Mouse (Mus musculus): ENCODE results near the gene Cisd1.
"Not testable (repeated sequence)": the region's sequence is repeated elsewhere in the genome, so short reads cannot be mapped to it uniquely, and the experiment has no call there.

Cisd1 gene

DNA sequence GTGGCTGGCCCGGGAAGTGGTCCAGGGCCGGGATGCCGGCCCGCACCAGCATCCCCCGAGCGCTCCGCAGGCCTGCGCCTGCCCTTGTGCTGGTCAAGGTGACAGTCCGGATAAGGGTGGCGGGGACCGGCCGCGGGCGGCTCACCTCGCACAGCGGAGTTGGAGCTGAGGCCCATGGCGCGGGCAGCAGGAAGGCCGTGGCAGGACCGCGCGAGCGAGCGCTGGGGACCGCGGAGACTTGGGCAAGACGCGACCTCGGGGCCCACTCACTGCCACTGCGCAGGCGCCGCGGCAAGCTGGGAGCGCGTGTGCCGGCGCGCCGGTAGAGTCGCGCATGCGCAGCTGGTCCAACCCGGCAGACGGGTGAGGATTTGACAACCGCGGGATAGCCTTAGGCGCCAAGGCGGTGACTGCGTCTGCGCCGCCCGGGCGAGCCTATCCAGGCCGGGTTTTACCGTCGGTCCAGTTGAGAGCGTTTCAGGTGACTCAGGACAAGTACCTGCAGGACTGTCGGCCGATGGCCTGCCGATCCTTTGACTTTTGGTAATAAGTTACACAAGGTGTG, at the start of gene Cisd1:
TSS of gene Cisd1 (minus strand) at position 376 of the 565 bp plus-strand sequence.
- DNase-seq (ENCODE audit: low spot score in 2 of 2), result peak; percentile 82 to 88

DNA sequence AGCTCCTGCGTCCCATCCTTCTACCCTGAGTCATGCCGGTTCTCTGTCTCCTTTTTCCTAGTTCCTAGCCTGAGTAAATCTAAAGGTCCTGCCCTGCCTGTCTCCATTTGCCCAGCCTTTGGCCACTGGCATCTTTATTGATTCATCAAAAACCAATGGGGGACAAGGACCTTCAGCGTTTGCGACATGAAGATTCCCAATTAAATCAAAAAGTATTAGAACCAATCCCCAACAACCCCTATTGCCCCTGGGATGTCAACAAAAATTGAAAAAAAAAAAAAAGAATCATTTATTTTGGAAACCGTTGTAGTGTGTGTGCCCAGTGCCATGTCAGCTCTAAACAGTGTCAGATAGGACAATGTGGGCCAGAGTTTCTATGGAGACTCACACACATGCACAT, 44.6 kb upstream of the Cisd1 start:
- no peak for DNase-seq (ENCODE audit: low spot score in 2 of 2)

DNA sequence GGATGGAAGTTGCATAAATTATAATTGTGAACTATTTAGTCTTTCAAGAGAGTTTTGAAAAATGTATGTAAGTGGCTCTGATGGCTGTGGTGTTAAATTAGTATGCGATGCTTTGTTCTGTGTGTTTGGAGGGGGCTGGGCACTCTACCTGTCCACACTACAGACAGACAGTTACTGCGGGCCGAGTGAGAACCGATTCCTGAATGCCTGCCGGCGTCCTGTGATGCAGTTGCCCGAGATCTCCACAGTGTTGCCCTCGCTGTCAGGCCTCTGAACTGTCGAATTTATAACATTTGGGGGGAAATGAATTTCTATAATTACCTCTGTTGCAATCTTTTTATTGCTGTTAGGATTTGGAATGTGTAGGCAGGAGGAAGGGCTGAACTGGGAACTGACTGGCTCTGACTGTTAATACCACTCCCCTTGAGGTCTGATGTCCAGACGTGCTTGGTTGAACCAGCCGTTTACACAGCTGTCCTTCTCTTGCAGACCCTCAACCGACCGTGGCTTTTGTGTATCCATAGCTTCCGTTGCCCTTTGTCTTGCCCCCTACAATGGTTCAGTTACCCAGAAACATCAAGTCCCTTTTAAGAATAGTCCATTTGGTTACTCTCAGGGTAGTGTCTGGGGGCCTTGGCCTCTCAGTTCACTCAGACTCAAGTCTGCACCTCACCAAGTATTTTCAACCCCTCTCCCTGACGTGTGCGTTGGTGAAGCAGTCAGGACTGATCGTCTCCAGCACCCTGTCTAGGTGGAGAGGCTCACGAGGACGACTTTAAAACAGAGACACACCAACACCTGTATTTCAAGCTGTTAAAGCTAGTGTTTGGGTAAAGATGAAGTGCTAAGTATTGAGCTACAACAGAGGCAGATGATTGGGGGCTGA, 39.6 kb upstream of the Cisd1 start:
- DNase-seq (ENCODE audit: low spot score in 2 of 2), result no peak

DNA sequence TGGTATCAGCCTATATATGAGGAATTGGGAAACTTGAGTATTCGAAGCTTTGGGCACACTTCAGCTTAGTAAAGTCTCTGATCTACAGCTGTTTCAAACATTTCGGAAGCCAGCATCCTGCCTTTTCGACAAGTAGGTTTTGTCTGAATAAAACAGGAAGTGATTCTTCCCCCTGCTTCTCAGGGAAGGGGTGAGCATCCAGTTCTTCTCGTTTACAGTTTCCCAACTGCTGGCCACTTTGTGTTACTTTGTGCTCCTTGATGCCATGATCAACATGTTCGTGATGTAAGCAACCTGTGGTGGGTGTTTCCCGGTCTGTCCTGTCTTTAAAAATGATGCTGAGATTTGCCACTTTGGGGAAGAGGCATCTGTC, 38.8 kb upstream of the Cisd1 start:
- not testable (repeated sequence) for DNase-seq (ENCODE audit: low spot score in 2 of 2)

DNA sequence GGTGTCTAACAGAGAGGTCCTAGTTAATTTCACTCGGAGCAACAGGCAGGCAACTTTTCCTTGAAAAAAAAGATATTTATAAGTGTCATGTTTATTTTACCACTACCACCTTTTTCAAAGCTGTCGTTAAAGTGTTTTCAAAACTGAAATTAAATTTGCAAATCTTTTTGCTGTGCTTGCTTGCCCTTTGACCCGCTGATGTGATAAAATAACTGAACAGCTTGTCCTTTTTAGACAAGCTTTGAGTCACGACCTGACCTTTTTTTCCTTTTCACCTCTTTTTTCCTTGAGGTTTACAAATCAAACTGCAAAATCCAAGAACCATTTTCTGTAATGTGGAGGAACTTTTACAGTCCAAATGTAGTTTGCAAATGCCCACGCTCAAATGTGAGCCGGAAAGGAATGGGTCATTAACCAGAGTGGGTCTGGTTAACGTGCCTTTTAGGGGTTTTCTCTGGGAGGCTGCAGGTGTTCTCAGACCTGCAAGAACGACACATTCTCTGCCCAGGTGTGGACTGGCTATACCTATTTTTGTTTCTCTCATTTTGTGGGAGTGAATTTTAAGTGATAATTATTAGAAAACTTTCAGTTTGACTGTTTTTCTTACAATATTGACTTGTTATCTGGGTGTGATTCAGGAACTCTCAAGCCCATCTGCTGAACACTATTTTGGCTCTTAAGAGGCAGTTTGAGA, 38.3 kb upstream of the Cisd1 start:
- DNase-seq (ENCODE audit: low spot score in 2 of 2), result no peak

DNA sequence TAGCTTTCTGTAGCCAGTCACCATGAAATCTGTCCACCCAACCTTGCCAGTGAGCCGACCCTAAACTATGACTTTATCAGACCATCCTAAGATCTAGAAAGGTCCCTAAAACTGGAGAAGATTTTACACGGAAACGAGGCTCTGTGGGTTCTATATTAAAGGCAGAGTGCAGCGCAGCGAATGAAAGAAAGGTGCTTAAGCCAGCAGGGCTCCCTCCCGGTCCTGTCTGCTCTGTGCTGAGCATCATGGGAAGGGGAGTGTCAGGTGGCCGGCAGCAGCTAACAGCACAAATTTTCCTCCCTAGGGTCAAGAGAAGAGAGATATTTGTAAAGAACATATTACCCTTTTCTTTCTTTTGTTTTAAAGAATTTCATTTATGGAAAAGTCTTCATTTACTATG, 37.4 kb upstream of the Cisd1 start:
- no peak for DNase-seq (ENCODE audit: low spot score in 2 of 2)

DNA sequence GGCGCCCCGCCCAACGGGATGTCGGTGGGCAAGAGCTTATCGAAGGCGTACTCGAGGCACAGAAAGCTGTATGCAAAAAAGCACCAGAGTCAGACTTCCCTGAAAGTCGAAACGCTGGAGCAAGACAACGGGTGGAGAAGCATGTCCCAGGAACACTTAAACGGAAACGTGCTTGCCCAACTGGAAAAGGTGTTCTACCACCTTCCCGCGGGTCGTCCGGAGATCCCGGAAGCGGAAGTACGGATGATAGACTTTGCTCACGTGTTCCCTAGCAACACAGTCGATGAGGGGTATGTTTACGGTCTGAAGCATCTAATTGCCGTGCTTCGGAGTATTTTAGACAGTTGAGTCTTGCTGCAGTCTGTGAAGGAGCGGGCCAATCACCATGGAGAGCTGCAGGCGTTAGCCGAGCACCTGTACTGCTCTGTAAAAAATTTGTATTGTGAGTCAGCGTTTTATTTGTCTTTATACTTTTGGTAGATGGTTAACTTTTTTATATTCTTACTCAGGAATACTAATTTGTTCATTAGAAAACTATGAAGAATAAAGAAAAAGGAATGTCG, 36.8 kb upstream of the Cisd1 start:
- DNase-seq (ENCODE audit: low spot score in 2 of 2), result no peak

DNA sequence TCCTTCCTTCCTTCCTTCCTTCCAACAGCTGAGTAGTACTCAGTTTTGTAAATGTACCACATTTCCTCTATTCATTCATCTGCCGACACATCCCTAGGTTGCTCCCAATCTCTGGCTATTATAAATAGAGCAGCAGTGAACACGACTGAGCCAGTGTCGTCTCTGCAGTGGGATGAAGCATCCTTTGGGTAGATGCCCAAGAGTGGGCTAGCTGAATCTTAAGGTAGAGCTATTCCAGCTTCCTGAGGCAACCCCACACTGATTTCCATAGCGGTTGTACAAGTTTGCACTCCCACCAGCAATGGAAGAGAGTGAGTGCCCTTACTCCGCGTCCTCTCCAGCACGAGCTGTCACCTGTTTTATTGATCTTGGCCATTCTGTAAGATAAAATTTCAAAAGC, 35.7 kb upstream of the Cisd1 start:
- DNase-seq (ENCODE audit: low spot score in 2 of 2), result no peak

DNA sequence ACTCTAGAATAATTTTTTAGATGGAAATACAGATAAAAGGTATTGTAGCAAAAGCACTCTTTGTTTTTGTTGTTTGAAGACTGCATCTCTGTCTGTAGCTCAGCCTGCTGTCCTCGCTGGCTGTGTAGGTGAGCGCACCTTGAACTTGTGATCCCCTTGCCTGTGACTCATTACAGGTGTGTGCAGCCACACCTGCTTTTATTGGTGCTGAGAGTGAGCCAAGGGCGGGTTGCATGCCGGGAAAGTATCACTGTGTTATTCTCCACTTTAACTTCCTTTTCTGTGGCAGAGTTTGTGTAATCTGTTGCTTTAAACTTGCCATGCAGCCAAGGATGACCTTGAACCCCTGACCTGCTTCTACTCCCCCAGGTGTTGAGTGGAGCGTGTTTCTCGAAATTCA, 31.3 kb upstream of the Cisd1 start:
- no peak for DNase-seq (ENCODE audit: low spot score in 2 of 2)

DNA sequence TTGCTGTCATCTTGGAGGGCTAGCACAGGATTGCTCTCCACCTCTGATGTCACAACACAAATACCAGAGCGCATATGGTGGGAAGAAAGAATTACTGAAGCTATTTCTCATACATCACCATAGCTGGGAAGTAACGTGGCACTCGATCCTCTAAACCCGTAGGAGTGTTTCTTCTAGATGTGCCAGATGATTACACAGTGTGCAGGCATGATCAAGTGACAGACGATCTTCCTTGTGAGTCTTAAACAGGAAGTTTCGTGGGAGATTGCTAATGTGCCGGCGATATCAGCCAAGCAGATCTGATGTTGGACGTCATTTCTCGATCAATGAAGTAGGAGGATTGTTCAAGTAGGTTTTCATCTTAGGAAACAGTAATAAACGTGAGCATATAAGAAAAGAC, 29.0 kb upstream of the Cisd1 start:
- no peak for DNase-seq (ENCODE audit: low spot score in 2 of 2)

DNA sequence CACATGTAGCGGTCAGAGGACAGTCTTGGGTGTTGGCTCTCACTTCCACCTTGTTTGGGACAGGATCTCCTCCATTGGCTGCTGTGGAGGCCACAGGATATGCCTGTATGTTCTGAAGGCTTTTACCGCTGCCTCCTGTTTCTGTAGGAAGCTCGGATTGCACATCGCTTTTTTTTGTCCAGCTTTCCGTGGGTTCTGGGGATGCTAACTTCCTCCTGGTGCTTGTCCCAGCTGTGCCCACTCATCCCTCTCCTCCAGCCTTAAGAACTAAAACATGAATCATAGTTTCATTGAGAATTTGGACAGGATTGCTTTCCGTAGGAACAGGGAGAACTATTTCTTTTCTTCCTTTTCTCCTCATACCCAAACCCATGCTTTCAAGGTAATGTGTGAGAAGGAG, 27.1 kb upstream of the Cisd1 start:
- DNase-seq (ENCODE audit: low spot score in 2 of 2), result peak in 1 of 2 experiments; percentile 24

DNA sequence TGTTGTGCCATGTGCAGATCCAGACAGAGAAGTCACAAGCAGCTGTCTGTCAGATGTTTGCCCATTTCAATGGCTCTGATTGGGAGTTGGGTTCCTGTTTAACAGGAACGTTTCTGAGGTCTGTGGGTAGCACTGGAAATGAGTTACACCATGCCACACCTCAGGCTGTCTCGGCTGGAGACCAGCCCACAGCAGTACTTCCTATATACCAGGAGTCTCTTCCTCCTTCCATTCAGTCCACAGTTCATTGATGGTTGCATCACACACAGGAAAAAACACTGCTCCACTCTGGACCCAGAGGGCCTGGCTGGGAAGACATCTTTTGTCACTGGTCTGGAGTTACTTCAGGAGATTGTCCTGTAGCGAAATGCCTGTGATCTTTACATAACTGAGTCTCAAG, 24.7 kb upstream of the Cisd1 start:
- DNase-seq (ENCODE audit: low spot score in 2 of 2), result no peak

DNA sequence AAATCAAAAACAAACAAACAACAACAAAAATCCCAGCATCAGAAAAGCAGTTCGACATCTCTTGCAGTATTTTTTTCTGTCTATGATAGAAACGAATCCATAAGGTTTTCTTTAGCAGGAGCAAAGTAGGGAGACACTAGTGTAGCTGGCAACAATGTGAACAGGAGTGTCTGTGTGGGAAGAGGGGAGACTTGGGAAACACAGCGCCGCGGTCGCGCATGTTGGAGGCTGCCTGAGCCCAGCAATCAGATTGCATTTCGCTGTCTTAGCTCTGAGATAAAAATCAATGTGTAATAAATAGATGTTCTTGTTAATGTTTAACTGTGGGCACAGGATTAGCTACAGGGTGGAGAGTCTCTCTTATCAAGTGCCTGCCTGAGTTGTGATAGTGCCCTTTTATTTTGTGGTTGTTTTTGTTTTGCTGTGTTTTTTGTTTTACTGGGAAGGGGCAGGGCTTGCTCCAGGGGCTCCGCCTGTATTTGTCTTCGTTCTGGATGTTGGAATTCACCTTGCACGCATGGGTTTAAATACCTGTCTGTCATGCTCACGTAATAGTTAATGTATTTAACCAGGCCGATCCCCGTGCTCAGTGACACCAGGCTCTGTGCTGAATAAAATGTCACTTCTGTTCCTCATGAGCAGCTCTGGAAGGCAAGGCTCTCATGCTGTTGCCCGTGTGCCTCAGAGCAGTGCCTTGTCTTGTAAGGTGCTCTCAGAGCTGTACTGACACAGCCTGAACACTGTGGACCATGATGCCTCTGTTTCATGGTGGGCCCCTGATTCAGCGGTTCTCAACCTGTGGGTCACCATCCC, 23.6 kb upstream of the Cisd1 start:
- DNase-seq (ENCODE audit: low spot score in 2 of 2), result no peak

DNA sequence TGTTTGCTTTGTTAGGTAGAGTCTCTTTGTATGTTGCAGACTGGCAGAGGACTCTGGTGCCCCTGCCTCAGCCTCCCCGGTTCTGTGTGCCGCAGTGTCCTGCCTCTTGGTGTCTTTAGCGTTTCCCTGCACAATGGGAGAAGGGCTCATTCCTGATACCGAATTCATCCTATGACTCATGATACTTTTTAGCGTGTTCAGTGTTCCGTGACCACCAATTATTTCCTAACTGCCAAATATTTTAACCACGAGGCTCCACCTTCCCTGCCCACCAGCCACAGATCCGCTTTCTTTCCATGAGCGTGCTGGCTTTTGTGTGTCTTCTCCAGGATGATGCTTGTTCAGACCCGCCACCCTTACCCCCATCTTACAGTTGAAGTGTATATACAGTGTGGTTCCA, 19.1 kb upstream of the Cisd1 start:
- no peak for DNase-seq (ENCODE audit: low spot score in 2 of 2)

DNA sequence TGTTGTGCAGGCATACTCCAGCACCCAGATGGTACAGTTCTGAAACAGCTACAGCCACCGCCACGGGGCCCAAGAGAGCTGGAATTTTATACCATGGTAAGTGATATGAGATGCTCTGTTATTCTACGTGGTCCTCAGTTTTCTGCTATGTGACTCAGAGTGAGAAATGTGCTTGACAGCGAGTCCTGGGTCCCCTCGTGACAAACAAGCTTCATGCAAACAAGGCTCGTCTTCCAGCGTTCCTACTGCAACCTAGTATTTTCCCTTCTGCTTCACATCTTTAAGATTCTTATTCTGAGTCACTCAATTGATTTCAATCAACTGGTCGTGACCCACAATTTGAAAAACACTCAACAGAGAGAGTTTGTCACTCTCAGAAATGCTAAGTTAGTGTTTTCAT, 18.7 kb upstream of the Cisd1 start:
- no peak for DNase-seq (ENCODE audit: low spot score in 2 of 2)

DNA sequence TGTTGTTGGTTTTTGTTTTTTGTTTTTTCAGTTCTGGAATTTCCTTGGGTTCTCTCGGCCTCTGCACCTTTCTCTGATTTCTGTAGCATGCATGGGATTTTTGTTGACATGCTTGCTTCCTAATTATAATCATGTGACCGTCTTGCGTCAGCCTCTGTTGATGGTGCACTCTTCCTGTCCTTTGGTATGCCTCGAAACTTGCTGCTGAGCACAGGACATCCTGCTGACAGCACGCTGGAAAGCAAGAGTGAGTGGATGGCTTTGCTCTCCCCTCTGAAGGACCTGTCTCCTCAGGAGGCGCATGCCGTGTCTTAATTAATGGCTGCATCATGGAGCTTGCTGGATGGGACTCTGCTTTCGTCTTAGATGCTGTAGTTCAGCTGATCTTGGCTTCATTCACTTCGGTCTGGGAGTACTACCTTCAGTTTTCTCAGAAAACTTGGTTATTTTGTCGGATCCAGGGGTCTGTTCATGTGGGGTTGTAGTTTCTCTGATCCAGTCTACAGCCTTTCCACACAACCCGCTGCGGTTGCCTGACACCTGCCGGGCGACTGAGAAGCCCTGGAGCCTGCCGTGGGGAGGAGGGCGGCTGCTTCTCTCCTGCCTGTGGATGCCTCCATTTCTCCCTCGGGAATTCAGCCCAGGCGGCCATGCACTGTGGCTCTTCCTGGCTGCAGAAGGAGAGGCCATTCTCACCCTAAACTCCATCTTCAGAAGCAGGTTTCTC, 17.2 kb upstream of the Cisd1 start:
- DNase-seq (ENCODE audit: low spot score in 2 of 2), result no peak

DNA sequence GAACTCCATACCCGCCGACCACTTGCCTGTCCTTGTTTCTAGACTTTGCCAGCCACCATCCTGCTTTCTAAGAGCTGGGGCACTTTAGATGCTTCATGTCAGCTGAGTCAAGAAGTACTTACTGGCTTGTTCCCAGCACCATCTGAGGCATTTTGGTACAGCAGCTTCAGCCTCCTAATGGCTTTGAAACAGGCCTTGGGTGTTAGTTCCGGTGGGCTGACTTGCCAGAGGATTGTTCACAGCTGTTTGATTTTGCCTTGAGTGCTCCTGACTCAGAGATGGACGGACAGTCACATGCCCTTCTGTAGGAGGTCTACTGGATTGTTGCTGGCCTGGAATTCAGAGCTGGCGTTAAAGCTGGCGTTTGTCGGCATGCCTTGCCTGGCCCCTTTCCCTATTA, 16.3 kb upstream of the Cisd1 start:
- DNase-seq (ENCODE audit: low spot score in 2 of 2), result no peak

DNA sequence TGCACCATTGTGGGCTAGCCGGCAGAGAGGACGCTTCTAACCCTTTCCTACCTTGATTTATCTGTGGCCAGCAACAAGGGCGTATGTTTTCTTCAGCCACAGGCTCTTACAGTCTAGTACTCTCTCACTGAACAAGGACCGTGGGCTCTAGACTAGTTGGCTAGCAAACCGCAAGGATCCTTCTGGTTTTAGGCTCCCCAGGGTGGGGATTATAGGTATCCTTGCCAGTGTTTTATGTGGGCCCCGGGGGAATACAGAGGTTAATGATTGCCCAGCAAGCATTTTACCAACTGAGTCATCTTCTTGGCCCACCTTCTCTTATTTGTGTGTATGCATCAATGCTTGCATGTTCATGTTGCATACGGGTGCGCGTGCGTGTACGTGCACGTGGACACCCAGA, 10.2 kb upstream of the Cisd1 start:
- DNase-seq (ENCODE audit: low spot score in 2 of 2), result no peak

DNA sequence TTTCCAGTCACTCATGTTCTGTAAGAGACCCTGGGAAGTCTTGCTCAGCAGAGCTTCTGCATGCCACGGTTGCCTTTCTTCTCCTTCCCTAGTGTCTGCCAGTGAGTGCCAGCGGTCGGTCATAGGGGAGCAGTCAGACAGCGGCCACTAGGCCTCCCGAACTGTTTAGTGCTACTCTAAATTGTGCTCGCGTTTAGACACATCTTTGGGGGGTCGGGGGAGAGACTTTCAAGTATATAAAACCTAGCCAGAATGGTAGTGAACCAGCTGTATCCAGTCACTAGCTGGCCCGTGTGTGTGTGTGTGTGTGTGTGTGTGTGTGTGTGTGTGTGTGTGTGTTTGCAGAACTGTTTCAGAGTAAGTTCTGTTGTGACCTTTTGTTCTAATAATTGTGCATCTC, 9.1 kb upstream of the Cisd1 start:
- no peak for DNase-seq (ENCODE audit: low spot score in 2 of 2)

DNA sequence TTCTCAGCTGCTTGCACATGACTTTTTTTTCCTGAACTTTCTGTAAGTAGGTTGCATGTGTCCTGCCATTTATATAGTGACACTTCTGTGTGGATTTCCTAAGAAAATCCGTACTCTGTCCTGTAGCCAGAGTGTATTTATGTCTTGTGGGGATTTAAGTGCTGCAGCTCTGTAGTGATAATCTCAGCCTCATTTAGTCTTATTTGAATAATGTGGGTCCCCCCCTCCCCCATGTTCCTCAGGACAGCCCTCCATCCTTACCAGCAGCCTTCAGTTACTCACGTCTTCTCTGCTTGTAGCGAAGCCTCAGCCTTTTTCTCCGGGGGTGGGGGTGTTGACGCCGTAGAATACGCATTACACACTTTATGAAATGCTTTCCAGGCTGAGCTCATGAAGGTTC, 6.5 kb upstream of the Cisd1 start:
- no peak for DNase-seq (ENCODE audit: low spot score in 2 of 2)

DNA sequence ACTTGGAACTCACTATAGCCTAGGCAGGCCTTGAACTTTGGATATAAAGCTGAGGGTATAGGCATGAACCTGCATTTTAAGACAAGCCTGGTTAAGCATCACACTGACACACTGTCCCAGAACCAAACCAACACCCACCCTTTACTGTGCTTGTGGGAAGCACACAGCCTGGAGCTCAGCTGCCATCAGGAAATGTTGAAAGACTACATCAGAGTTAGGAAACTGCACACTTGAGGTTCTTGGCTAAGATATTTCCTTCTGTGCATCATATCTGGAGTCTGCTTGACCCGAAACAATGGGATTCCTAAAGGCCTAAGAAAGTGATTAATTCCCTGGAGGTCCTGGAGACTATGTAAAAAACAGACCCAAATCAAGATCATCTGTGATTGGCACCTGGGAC, 4.5 kb upstream of the Cisd1 start:
- DNase-seq (ENCODE audit: low spot score in 2 of 2), result no peak
